Mouse (Mus musculus) hematopoietic stem cell, adult 5-6 weeks (primary cell): ENCODE measurements around the gene Atrip. TPM values are rescaled to one million over a fixed set of nuclear protein-coding genes. Genes with fewer than 3 reads are reported as not detected.

Experiments used
- ATAC-seq, 2 experiments: fragments of 125-278 bp in 1 of 2; replicated peaks in 1 of 2; 2 replicates each; pipeline ENCODE4 v1.8.0; 2016 to 2017; ENCODE audit warnings: inconsistent platforms in 2 of 2, mild to moderate bottlenecking in 2 of 2, moderate number of reproducible peaks in 2 of 2, low read depth in 1 of 2, moderate TSS enrichment in 1 of 2; ENCODE audit not compliant: low FRiP score in 2 of 2, poor library complexity in 2 of 2, severe bottlenecking in 2 of 2, insufficient read depth in 1 of 2, low TSS enrichment in 1 of 2
- total RNA-seq: library from RNA; stranded (forward); fragments of 172-1452, 232-1000 nt; gene quantifications from 2 replicates; pipeline ENCODE4 v1.2.3, GENCODE M21; 2017

The Atrip gene
- 20.9 and 25.5 TPM in 2 replicates for total RNA-seq

DNA sequence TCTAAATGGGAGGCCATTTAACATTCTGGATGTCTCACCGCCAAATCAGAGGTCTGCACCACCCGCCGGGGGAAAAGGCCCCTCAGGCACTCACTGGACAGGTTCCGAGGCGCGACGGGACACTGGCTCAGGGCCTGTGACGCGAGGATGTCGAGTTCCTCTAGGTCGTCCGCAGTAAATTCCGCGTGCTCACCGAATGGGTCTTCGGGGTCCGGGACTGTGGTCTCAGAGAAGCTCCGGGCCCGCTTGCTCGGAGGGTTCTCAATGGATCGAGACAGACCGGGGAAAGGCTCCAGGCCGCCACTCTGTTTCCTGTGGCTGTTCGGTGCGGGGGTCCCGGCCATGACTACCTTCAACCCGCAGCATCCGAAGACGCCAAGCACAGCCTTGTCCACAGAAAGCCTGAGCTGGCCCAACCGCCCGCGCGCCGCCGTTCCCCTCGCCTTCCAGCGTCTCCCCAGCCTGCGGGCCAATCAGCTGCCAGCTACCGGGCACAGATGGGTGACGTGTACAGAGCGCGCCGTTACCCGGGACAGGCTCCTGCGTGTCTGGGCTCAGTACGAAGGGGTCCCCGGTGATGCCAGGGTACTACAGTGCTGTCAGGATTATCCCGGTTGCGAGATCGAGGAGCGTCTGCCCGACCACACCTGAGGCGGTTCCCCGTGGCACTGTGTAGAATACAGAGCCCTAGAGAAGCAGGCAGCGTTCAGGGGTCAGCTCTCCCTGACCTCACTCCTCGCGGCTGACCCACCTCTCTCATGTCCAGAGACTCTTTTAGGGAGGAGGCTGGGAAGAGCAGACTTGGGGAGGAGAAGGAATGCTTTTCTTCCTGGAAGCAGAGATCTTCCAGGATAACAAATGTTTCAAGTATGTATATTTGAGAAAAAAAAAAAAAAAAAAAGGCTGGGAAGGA is at the start of gene Atrip:
Atrip (minus strand) TSS at position 464 of the 913 bp plus-strand sequence.
- ATAC-seq, result peak; percentile 99 to 100

DNA sequence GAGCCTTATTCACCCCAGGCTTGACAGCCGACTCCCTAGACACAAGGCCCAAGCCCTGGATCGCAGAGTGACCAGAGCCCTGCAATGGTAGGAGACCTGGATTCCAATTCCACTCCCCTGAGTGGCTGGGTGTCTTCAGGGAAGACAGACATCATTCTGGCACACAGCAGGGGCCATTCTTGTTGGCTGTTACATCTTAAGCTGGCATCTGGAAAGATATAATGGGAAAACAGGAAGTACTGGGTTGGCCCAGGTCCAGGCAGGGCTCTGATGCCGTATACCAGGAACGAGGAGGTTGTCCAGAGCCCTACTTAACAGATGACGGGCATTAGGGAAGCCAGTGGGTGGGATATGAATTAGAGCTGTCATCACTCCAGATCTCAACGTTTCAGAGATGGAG is 49.3 kb upstream of the Atrip start:
- no peak for ATAC-seq

DNA sequence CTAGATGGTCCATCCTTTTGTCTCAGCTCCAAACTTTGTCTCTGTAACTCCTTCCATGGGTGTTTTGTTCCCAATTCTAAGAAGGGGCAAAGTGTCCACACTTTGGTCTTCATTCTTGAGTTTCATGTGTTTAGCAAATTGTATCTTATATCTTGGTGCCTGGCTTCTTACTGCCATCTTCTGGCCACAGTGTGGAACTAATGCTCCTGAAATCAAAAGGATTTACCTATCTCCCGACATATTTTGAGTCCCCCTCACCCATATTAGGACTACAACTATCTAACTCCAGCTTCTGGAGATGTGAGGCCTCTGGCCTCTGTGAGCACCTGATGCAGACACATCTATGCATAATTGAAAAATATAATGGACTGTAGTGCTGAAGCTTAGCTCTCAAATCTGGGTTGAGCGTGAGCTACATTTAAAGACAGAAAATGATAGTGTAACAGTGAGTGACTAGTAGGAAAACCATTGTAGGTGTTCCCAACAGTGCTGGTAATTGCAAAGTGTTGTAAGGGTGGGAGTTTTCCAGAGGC is 48.7 kb upstream of the Atrip start:
- ATAC-seq, result no peak

DNA sequence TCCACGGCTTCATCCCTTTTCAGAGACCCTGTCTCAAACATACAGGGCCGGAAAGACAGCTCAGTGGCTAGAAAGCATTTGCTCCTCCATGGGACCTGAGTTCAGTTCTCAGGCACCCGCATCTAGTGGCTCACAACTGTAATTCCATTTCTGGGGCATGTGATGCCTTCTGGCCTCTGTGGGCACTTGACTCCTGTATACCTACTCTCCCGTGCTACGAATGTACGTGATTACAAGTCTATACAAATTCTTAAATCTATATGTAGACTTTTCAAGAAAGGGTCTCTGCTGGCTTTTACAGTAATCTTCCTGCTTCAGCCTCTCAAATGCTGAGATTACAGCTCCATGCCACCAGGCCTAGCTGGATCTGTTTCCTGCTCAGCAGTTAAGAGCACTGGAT is 47.0 kb upstream of the Atrip start:
- ATAC-seq, result no peak

DNA sequence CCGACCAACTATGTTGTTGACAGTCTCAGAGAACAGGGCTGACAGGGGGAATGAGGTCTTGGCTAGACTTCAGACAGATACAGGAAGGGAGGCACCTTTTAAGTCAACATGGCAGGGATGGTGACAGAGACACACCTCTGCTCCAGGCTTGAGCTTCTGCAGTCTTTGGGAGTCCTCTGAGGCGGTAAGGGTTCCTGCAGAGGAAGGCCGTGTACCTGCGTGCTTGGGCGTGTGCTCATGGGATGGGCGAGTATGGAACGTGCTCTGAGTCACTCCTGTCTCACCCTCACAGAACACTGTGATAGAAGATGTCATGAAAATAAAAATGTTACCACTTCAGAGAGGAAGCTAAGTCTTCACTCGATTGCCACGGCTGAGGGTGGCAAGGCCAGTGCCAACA is 45.6 kb upstream of the Atrip start:
- no peak for ATAC-seq

DNA sequence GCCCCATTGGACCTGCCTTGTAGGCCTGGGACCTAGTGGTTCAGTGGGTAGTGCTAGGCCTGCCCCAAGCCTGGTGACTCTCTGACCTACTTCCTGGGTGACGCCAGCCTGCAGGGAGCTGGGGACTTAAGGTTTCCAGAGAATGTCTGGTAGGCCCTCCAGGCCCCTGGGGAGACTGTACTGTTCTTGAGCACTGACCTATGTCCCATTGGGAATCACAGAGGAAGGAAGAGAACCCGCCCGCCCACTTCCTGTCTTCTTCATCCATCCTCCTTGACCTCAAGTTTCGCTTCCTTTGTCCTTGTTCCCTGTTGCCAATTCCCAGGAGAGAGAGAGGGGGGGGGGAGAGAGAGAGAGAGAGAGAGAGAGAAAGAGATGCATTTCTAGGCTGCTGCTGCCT is 44.2 kb upstream of the Atrip start:
- ATAC-seq, result no peak

DNA sequence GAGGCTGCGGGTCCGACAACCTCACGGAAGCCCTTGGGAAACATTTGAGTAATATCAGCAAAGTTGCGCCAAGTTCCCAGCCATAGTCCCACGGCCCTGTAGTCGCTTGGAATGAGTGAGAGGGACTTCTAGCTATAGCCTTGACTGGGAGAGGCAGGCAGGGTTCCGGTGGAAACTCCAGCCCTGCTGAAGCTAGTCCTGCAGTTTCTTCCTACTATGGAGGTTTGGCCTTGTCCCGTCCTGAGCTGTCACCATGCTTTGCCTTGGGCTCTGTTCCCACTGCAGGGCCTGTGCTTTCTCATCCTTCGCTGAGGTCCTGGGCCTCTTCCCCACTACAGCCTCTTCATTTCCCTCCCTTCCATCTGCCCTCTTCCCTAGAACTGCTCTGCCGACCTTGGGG is 42.3 kb upstream of the Atrip start:
- ATAC-seq, result no peak

DNA sequence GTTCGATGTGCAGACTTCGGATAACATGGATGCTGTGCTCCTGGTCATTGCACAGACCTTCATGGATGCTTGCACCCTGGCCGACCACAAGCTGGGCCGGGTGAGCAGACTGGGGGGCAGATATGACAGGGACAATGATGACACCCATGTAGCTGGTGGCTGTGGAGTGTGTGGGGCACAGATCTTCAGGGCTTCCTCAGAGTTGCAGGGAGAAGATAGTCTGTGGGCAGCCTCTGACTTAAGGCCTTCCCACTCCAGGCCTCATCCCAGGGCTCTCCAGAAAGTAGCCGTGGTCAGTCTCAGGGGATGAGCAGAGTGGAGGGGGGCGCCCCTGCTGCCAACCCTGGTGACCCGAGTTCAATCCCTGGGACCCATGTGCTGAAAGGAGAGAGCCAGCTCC is 40.9 kb upstream of the Atrip start:
- no peak for ATAC-seq

DNA sequence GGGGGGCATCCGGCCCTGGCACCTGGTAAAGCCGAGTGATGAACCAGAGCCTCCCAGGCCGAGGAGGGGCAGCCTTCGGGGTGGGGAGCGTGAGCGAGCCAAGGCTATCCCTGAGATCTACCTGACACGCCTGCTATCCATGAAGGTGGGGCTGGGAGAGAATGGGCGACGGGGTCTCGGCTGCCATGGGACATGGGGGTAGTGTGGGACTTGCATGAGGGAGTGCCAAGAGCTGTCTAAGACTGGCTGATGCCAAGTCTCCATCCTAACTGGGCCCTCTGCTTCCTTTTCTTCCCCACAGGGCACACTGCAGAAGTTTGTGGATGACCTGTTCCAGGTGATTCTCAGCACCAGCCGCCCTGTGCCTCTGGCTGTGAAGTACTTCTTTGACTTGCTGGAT is 40.4 kb upstream of the Atrip start:
- ATAC-seq, result no peak

DNA sequence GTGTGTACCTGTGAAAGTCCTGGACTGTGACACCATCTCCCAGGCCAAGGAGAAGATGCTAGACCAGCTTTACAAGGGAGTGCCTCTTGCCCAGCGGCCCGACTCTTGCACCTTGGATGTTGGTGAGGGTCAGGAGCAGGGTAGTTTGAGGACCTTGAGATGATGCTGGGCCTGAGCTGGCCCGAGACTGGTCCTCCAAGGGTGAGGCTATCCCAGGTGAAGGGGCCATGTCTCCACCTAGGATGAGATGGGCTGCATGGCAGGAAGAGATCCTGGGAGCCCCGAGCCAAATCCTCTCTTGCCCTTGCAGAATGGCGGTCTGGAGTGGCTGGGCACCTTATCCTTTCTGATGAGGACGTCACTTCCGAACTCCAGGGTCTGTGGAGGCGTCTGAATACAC is 39.4 kb upstream of the Atrip start:
- no peak for ATAC-seq

DNA sequence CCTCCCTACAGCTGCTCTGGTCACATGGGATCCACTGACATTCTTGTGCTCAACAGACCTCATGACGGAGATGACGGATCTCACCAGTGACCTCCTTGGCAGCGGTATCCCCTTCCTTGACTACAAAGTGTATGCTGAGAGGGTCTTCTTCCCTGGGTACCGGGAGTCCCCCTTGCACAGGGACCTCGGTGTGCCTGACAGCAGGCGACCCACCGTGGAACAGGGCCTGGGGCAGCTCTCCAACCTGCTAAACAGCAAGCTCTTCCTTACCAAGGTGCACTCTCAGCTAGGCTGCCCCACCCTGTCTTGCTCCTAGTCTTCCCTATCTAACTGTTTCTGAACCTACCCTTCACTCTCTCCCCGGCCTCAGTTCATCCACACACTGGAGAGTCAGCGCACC is 37.7 kb upstream of the Atrip start:
- no peak for ATAC-seq

DNA sequence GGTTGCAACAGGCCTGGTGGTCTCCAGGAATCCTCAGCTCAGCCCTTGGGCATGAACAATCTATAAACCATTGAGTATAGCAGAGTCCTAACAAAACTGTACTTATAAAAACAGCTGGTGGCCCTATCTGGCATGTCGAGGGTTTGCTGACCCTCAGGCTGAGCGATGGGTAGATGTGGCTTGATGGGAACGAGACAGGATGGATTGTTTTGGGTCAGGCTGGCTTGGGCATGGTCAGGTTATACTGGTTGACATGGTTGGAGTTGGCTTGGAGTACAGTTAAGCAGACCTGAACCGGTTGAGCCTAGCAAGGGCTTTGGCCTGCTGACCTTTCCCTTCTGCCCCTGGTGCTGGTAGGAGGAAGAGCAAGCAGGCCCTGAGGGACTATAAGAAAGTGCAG is 37.2 kb upstream of the Atrip start:
- no peak for ATAC-seq

DNA sequence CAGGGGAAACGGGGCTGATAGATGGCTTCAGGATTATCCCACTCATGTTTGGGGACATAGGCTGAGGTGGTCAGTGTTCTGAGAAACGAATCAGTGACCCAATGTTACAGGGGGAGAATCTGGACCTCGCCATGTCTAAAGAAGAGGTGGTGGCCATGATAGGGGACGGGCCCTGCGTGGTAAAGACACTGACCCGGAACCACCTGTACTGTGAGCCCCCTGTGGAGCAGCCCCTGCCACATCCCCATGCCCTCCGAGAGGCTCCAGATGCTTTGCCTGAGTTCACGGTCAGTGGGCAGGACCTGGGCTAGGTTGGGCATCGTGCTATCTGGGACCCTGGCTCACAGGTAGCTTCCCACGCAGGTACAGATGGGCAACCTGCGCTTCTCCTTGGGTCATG is 36.3 kb upstream of the Atrip start:
- no peak for ATAC-seq

DNA sequence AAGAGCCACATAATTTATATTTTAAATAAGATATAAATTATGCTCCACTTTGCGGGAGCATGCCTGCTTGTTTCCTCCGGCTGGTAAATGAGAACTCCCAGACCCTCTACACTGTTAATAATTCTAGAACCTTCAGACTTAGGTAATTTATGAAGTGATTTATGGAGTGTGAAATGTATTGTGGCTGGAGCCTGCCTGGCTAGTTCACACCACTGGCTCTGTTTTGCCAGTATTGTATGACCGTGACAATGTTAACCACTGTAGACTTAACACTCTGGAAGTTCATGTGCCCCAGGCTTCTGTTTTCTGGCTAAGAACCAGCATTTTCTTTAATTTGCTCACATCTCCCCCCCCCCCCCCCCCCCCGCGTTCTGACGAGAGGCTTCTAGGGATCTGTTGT is 33.4 kb upstream of the Atrip start:
- ATAC-seq, result no peak

DNA sequence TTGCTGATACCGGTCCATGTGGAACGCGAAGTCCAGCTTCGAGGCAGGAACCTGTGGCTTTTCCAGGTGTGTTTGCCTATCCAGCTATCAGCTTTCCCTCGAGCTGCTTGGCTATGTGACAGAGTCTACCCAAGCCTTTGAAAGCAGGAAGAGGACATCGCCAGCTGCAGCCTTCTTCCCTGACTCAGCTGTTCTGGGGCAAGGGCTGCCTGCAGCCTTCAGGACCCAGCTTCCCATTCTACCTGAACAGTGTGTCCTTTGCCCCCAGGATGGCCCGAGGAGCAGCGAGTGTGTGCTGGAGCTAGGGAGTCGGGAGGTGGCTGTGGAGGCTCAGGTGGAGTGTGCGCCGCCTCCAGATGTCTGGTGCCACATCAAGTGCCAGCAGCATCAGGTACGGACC is 31.7 kb upstream of the Atrip start:
- no peak for ATAC-seq

DNA sequence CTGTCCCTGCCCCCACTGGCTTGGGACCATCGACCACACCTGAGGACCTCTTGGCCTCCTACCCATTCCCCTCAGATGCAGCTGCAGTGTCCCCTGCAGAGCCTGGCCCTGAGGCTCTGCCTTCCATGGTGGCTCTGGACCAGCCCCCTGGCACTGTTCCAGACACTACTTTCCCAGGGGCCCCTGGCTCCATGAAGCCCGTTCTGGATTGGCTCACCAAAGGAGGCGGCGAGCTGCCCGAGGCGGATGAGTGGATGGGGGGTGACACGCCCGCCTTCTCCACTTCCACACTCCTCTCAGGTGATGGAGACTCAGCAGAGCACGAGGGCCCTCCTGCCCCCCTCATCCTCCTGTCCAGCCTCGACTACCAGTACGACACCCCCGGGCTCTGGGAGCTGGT is 31.1 kb upstream of the Atrip start:
- ATAC-seq, result no peak

DNA sequence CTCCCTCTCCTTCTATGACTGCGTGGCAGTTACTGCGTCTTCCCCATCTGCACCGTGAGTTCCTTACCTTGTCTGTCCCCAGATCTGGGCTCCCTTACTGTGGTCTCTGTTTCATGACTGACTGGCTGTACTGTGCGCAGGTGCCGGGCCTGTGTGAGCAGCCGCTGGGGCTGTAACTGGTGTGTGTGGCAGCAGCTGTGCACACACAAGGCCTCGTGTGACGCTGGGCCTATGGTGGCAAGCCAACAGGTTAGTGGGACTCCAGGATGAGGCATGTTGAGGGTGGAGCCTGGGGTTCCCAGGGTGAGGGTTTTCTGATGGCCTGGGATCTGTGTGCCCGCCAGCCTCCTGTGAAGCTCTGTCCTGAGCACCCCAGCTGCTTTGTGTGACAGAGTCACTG is 30.2 kb upstream of the Atrip start:
- ATAC-seq, result no peak

DNA sequence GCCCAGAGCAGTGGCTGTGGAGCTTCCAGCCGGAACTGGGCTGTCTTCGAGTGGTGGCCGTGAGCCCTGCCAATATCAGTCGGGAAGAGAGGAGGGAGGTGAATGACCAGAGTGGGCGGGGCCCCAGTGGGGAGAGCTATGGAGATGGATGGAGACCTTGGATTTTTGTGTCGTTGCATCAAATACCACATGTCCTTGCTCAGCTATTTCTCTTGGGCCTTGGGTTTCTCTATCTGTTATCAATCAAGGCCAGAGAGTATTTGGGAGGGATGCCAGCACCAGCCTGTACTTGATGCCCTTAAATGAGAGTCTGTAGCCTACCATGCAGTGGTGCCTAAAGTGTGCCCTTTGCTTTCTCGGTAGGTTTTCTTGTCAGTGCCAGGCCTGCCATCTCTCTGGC is 29.3 kb upstream of the Atrip start:
- no peak for ATAC-seq

DNA sequence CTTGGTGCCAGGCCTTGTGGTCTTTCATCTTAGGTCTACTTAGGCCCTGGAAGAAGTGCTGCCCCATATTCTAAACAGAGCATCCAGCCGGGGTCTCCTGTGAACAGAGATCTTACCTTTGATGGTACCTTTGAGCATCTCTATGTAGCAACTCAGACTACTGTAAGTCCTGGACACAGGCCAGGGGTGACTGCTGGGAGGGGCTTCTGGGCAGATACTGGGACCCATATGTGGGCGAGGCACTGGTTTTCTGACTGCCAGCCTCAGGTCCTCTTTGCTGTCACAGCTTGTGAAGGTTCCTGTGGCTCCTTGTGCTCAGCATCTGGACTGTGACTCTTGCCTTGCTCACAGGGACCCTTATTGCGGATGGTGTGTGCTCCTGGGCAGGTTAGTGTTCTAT is 28.6 kb upstream of the Atrip start:
- no peak for ATAC-seq
